Mouse (Mus musculus): Measurements from ENCODE around the gene Cebpe.

Cebpe gene

DNA sequence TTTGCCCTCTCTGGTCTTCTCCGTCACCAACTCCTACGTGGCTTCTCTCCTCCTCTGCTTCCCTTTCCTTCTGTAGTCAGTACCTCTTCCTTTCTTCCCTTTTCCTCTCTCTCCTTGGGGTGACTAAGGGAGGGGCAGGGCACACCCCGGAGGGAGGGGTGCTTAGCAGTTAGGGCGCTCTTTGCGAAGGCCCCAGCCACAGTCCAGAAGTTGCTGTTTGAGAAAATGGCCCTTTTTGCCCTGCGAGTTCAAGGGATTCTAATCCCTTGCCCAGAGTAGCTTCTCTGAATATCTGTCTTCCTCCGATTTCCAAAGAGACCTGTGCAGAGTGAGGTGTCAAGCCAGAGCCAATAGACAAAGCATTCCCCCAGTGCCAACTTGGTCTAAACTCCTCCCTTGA lies at the start of gene Cebpe:
Cebpe (minus strand) TSS at position 101 of the 400 bp plus-strand sequence.
- CTCF ChIA-PET, result interaction anchor here (0.6 to 6.2 kb wide), 16 partner anchors 43 to 303 kb away, joined by 3 to 130 read pairs (median 4); partner anchors contain the start of genes Cdh24 (in 1 of the 4), Ngdn (in 1 of the 4) and Slc7a8 (in 1 of the 4)
- POLR2A ChIA-PET, result interaction anchor here in 3 of 4 experiments (0.6 to 4.3 kb wide), 11 partner anchors 9 to 227 kb away, joined by 3 to 27 read pairs (median 5); partner anchors contain the start of genes 1700123O20Rik (in 1 of the 3), Acin1 (in 1 of the 3) and Ppp1r3e (in 1 of the 3)

DNA sequence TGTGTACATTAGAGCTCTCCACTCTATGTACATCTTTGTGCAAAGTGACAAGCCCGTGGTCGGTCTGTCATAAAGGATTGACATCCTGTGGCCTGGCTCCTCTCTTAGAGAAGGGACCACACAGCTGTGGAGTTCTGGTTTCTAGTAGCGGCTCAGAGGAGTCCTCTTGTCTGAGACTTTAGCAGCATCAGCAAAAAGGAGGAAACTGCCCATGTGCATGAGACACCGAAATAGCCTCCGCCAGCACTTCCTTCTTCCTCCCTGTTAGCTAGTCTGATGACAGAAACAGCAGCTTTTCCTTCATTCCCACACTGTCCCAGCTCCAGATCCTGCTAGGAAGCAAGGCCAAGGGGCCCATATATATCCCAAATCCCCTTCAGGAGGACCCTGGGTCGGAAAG lies 44.4 kb upstream of the Cebpe start:
- CTCF ChIA-PET, result no interaction called here

DNA sequence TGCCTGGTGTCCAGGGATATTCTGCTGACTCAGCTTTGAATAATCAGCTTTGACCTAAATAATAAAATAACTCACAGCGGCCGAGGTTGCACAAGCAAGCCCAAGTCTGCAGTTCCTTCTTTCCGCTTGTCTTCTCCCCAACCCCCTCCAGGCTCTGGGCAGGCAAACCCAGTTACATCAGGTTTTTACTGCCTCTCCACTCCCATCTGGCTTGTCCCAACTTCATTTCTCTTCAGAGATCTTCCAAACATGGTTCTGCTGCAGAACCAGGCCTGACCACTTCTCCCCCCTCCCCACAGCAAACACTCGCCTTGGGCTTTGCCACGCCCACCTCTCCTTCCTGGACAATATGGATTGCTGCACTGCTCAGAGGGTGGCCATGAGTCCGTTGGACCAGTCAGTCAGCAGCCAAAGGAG lies 42.6 kb upstream of the Cebpe start:
- POLR2A ChIA-PET, result interaction anchor here in 2 of 4 experiments (0.7 to 1.5 kb wide), 4 partner anchors 18 to 324 kb away, joined by 3 to 5 read pairs (median 3); partner anchors contain the start of gene Ngdn (in 1 of the 2)
- CTCF ChIA-PET, result interaction anchor here in 3 of 4 experiments (0.6 to 1.4 kb wide), 5 partner anchors 31 to 502 kb away, joined by 3 to 6 read pairs (median 3); no protein-coding TSS in a partner anchor

More for the DNA sequence above, 44.4 kb upstream of the Cebpe start:
- POLR2A ChIA-PET, result interaction anchor here in 1 of 4 experiments (0.7 to 1.6 kb wide), 3 partner anchors 15 to 26 kb away, joined by 3 read pairs; partner anchors contain the start of gene Slc7a8

DNA sequence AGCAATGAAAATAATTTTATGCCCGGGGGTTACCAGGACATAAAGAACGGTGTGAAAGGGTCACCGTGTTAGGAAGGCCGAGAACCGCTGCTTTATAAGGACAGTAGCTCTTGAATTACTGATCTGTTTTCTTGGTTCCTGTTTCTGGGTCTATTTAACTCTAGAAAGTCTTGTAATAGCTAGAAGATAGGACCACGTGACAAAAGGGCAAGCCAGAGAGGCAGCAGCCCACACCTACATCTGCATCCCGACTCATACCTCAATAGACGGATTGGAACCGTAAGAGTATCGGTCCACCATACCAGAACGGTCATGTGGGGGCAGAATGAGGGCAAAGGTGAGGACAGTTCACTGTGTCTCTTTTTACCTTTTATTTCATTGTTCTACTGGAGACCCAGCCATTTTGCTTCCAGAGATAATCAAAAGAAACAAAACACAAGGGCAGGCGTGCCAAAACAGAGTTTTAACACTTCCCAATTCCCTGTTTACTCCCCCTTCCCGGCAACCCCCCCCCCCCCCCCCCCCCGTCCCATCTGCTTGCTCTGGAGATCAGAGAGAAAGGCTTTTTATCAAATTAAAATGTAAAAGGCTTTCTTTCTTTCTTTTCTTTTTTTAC lies 42.1 kb upstream of the Cebpe start:
- ChIA-PET POLR2A (interaction anchor here in 2 of 4 experiments (0.7 to 1.5 kb wide), 3 partner anchors 27 to 261 kb away, joined by 3 read pairs; partner anchors contain the start of gene Ngdn (in 1 of the 2)), CTCF (interaction anchor here in 2 of 4 experiments (0.6 to 1.4 kb wide), 2 partner anchors 32 to 502 kb away, joined by 3 to 6 read pairs; no protein-coding TSS in a partner anchor)

DNA sequence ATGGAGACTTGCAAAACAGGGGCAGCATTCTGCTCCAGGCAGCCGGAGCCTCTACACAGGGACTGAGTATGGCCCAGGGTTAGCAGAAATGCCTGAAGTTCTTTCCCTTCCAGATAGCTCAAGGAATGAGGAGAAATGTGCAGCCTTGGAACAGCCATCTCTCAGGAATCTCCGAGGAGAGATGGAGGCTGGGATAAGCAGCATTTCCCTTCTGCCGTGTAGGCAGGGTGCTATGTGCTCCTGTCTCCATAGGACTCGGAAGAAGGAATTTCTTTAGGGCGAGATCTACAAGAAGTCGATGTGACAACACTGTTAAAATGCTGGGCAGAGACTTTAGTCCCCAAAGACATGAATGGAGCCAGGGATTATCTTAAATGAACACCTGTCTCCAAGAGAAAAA lies 41.0 kb upstream of the Cebpe start:
- POLR2A ChIA-PET, result interaction anchor here in 1 of 4 experiments (1.0 kb wide), 1 partner anchor 28 kb away, joined by 3 read pairs; no protein-coding TSS in a partner anchor
- CTCF ChIA-PET, result interaction anchor here in 1 of 4 experiments (0.6 to 1.4 kb wide), 2 partner anchors 33 to 272 kb away, joined by 3 read pairs; no protein-coding TSS in a partner anchor

DNA sequence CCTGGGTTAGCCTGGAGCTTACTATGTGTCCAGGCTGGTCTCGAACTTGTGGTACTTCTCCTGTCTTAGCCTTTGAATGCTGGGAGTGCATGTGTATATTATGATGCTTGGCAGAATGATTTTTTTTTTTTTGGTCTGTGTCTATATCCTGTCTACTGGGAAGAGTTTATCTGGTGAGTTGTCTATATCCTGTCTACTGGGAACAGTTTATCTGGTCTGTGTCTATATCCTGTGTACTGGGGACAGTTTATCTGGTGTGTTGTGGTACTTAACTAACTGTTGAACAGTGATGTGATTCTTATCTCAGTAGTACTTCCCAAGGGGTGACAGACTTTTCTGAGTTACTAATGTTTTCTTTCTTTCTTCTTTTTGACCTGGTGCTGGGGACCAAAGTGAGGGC lies 39.8 kb upstream of the Cebpe start:
- CTCF ChIA-PET, result interaction anchor here in 2 of 4 experiments (0.5 to 0.6 kb wide), 2 partner anchors 14 to 223 kb away, joined by 3 to 7 read pairs; no protein-coding TSS in a partner anchor
- POLR2A ChIA-PET, result no interaction called here

DNA sequence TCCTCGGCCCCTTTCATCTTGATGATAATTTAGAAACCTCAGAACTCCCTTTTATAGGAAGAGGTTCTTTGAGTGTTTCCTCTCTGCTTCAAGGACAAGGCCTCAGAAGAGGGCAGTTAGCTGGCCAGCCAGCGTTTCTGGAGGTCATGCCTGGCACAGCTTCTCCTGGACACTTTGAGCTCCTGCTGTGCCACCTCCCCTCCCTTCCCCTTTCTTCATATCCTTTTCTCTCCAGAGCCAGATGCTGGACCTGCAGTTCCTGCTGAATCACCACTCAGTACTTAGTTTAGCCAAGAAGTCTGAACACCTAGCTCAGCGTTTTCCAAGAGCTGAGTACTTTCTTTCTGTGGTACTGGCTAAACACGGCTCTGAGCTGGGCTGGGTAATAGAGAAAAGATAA lies 37.3 kb upstream of the Cebpe start:
- ChIA-PET CTCF (interaction anchor here in 2 of 4 experiments (1.2 to 2.6 kb wide), 2 partner anchors 37 to 94 kb away, joined by 3 to 8 read pairs; no protein-coding TSS in a partner anchor), POLR2A (interaction anchor here in 3 of 4 experiments (0.6 to 3.0 kb wide), 6 partner anchors 16 to 127 kb away, joined by 3 to 12 read pairs (median 3); partner anchors contain the start of gene 1700123O20Rik (in 1 of the 3))

DNA sequence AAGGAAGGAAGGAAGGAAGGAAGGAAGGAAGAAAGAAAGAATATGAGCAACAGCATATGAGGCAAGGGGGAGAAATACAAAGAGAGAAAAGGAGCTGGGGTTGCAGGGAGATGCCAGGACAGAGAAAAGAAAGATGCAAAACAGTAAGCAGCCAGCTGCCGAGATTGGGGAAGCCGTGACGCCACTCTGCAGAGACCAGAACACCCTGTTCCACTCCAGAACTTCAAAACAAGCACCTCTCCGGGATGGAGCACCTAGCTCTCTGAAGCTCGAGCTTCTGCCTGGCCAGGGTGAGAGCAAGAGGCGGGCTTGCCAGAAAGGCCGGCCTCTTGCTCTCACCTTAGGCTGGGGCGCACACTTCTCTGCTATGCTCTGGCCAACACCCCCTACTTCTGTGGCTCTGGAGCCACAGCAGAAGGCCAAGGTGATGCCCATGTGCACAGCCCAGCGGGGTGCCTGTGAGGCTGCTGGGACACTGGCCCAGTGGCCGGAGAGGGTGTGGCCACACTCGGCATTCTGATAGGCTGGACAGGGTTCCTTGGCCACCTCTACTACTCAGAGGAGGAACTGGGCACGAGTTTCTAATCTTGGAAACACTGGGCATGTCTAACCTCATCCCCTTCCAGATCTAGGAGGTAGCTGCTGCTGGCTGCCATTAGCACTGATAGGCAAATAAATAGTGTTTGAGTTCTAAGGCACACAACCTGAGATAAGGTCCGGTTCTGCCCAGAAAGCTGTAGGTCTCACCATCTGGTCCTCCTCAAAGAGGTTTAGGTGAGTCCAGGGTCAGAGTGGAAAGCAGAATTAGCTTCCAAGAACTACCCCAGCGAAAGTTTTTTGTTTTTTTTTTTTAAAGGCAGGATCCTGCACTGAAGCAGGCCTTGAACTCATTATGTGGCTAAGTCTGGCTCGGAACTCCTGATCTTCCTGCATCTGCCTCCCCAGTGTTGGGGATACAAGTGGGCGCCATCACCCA lies 36.3 kb upstream of the Cebpe start:
- CTCF ChIA-PET, result interaction anchor here in 2 of 4 experiments (0.5 to 2.6 kb wide), 3 partner anchors 38 to 944 kb away, joined by 3 to 8 read pairs (median 4); no protein-coding TSS in a partner anchor
- POLR2A ChIA-PET, result interaction anchor here (0.6 to 3.0 kb wide), 10 partner anchors 24 to 271 kb away, joined by 3 to 12 read pairs (median 3); partner anchors contain the start of gene 1700123O20Rik (in 1 of the 4)

DNA sequence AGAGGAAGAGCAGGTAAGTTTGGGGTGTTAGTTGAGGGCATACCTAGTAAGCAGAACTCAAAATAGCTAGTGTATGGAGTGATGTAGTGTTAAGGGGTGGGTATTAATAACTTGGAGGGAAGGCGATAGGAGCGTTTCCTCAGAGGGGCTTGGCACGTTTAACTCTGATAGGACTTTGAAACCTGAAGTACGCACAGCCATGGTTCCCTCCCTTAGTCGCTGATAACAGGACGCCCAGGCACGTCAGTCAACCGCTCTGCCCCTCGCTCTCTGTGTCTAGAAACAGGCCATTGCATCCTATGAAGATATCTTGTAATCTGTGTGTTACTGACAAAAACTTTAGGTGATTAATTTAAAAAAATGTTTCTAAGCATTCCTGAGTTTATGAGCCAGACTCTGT lies 34.1 kb upstream of the Cebpe start:
- ChIA-PET CTCF (no interaction called here), POLR2A (no interaction called here)

DNA sequence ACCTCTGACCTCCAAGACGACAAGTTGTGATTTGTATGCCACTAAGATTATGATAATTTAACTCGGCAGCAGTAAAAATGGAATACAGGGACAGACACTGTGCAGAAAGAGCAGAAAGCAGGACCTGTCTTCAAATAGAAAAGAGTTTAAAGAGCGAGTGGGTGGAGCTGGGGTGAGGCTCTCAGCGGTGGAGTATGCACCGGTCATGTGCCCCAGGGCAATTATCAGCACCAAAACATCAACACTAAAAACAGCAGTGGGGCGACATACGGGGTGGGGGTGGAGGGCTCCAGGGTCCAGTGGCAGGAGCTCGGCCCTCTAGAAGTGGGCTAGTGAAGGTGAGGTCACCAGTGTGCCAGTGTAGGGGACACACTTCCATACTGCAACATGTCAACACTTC lies 32.5 kb upstream of the Cebpe start:
- POLR2A ChIA-PET, result no interaction called here
- CTCF ChIA-PET, result interaction anchor here in 3 of 4 experiments (0.5 to 0.9 kb wide), 3 partner anchors 41 to 96 kb away, joined by 3 to 4 read pairs (median 3); no protein-coding TSS in a partner anchor

DNA sequence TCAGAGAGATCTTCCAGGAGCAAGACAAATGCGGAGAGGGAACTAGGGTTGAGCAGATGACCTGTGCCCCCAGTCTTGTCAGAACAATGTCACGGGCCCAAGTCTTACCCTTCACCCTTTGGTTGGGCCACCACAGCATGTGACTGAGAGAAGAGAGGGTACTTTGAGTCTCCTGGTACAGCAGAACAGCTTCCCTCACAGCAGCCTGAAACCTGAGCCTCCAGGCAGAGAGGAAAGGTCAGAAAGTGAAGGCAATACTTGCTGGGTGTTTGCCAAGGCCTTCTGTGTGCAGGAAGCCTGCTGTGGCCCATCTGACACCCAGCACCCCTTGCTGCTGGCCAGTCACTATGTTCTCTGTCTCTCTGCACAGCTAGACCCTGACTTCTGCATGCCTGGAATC lies 30.4 kb upstream of the Cebpe start:
- POLR2A ChIA-PET, result no interaction called here
- CTCF ChIA-PET, result interaction anchor here in 1 of 4 experiments (0.6 kb wide), 1 partner anchor 320 kb away, joined by 3 read pairs; no protein-coding TSS in a partner anchor

DNA sequence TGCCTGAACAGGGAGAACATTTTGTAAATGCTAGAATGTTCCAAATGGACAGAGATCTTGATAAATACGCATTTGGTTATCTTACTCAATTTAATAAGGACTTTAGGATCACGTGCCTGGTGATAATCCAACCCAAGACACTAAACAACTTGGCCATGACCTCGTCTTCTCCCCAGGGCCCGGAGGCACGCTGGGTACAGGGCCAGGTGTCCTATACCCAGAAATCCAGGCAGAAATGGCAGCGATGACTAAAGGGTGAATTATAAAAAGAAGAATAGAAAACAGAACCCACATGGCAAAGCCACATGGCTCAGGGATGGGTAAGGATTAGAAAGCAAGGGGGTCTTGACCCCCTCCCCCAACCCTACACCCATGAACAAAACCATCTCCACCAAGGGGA lies 29.7 kb upstream of the Cebpe start:
- ChIA-PET CTCF (no interaction called here), POLR2A (no interaction called here)

DNA sequence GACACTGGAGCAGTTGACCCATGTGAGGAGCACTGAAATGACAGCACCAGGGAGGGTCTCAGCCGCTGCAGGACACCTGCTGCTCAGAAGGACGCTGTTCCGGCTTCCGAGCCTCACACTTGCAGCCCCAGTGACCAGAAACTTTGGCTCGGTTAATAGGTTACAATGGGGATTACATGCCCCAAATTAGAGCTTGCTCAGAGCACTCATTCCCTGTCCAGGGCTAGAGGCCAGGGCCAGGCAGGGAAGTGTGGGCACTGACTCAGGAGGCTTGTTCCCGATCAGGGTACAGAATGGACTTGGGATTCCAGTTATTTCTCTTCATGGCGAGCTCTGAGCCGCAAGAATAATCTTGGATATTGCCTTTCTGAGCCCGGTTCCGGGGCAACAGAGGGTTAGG lies 25.7 kb upstream of the Cebpe start:
- ChIA-PET POLR2A (interaction anchor here in 1 of 4 experiments (1.3 kb wide), 1 partner anchor 16 kb away, joined by 3 read pairs; no protein-coding TSS in a partner anchor), CTCF (no interaction called here)

DNA sequence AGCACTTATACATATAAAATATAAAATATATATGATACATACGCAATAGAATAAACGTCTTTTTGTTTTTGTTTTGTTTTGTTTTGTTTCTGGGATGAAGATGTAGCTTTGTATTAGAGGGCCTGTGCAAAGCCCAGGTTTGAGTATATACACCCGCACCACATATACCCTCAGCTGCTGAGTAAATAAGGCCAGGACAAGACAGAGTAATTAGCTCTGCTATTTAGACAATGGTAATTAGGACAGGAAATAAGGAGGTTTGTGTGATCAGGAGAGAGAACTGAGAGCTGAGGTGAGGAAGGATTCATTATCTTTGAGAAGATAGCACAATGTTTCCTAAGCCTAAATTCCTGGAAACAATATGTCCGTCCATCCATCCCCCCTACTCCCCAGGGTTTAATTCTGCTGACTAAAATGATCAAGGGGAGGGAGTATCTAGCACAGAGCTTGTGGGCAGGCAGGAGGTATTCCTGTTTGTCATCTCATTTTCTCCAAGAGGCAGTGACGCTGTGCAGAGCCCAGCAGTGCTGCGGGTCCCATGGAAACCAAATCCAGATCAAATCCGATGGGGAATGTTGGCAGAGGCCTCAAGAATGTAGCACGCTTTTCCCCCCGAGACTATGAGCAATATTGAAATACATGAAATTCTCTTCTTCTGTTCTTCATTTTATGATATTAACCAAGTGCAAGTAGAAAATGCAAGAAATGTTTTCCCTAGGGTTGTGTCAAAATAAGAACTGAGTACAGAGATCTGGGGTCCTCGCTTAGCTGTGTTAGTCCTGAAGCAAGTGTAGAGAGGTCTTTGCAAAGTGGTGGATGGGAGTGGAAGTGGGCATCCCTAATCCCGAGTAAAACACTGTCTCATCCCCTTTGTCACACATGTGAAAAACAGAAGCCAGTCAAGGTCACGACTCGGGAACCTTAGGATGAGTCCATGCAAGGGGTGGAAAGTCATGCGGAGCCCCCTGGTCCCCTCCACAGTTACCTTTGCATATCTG lies 24.9 kb upstream of the Cebpe start:
- CTCF ChIA-PET, result no interaction called here
- POLR2A ChIA-PET, result interaction anchor here in 2 of 4 experiments (0.6 to 1.3 kb wide), 5 partner anchors 9 to 156 kb away, joined by 3 to 4 read pairs (median 3); partner anchors contain the start of genes 1700123O20Rik (in 1 of the 2) and Acin1 (in 1 of the 2)

DNA sequence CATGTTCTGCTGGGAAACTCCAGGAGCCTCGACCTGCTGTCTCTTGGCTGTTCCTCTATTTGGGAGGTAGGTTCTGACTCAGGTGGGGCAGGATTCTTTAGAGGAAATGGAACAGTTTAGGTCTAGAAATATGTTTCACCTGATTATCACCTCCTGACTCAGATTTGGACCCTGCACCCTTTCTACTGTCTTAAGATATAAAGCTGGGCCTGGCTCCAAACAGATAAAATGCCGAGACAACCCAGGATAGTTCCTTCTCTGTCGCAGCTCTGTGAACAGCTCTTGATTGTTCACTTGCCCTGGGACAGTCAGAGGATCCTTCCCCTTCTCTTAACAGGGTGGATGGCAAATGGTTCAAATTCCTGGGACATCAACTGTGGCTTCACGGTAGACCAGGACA lies 23.2 kb upstream of the Cebpe start:
- POLR2A ChIA-PET, result no interaction called here
- CTCF ChIA-PET, result no interaction called here

DNA sequence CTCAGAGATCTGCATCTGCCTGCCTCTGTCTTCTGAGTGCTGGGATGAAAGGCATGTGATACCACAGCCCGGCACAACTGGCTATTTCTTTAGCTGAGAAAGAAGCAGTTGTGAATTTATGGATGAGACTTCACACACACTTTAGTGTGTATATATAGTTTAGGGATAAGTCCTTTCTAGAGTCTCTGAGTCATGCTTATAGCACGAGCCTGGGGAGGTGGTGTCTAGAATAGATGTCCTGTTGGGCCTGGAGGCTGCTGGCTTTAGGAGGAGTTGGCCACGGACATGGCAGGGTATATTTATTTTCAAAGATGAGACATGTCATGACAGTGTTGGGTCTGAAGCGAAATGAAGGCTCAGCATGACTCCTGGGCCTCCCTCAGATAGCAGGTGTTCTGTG lies 22.0 kb upstream of the Cebpe start:
- POLR2A ChIA-PET, result no interaction called here
- CTCF ChIA-PET, result no interaction called here

DNA sequence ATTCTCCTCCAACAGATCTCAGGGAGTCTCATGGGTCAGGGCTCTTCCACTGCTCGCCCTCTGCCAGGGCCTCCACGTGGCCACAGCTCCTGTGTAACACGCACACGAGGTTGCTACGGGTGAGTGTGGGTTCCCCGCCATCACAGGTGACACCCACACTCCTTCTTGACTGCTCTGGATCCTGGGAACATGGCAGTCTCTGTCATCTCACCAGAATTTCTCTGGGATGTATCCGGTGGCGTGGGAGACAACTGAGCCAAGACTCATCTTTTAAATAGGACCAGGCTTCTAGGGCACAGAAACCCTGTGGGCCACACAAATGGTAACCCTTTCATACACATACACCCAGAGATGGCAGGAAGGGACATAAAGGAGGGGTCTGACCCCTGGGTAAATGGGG lies 20.2 kb upstream of the Cebpe start:
- POLR2A ChIA-PET, result no interaction called here
- CTCF ChIA-PET, result interaction anchor here in 2 of 4 experiments (0.6 to 1.1 kb wide), 3 partner anchors 17 to 1130 kb away, joined by 3 to 4 read pairs (median 3); no protein-coding TSS in a partner anchor

Measured in embryonic stem cell, embryonic (primary cell).